Mouse (Mus musculus): ENCODE measurements around the gene Tmem256.
A peak's percentile ranks its signal among the peaks of the same experiment; 100 is the strongest.

Tmem256 gene

DNA sequence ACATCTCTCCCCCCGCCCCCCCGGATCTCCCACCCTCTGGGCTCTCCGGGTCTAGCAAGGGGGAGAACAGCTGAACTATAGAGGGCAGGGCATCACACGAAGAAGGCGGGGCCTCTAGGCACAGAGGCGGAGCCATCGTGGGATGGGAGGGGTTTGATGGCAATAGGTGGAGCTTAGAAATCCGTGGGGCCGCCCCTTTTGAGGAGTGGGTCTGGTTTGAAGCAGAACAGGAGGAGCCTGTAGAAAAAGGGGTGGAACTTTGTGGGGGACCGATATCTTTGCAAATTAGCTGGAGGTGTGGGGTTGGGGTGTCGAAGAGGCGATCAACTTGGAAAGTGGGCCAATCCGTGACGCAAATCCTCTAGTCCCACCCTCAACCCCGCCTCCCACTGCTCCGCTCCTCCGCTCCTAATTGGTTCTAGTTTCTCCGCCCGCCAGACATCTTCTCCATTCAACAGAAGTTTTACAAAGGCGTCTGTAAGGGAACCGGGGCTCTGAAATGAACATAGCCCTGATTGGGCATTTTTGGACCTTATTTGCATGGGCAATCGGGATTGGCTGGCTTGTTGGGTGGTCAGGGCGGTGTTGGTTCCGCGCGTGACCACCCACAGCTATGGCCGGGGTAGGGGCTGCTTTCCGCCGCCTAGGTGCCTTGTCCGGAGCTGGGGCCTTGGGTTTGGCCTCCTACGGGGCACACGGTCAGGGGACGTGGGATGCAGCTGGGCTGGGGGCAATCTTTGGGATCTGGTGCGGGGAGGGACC lies at the start of gene Tmem256:
Tmem256 (plus strand) TSS at position 563 of the 762 bp plus-strand sequence.
- DNase-seq (ENCODE audit: low spot score), result peak; percentile 98

DNA sequence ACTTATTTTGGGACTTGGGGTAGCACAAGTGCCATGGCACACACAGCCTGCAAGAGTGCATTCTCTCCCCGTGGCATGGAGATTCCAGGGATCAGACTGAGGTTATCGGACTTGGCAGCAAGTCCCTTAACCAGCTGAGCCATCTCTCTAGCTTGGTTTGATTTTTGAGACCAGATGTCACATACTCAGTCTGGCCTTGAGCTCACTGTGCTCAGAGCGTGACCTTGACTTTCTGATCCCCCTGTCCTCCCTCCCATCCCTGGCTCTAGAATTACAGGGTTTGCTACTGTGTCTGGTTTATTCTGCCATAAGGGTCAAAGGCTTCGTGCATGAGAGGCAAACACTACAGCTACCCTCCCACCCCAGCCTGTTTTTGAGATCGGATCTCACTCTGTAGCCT lies 48.9 kb upstream of the Tmem256 start:
- DNase-seq (ENCODE audit: low spot score), result no peak

DNA sequence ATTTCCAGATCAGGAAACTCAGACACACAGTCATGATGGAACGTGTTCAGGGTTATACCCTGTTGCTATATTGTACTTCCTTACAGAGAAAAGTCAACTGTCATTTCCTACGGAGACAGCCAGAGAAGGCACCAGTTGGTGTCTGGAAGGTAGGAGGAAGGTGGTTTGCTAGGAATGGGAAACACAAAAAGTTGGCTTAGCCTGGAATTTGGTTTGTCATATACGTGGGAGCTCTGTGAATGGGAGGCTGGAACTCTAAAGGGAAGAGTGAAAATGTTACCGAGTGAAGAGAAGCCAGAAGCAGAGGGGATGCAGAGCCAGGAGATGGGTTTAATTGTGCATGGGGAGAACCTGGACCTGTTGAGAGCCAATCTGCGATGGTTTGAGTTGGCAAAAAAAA lies 46.9 kb upstream of the Tmem256 start:
- no peak for DNase-seq (ENCODE audit: low spot score)

GRCm38 (mm10) chr11:69793429-69793828 lies 44.9 kb upstream of the Tmem256 start:
- no peak for DNase-seq (ENCODE audit: low spot score)

- DNase-seq (ENCODE audit: low spot score), result peak; percentile 81
Measured at GRCm38 (mm10) chr11:69795168-69795982, 42.9 kb upstream of the Tmem256 start, which contains the start of gene Chrnb1. TSS of gene Chrnb1 (minus strand) at chr11:69795943.

- DNase-seq (ENCODE audit: low spot score), result no peak
Measured at GRCm38 (mm10) chr11:69795983-69796435, 42.3 kb upstream of the Tmem256 start.

GRCm38 (mm10) chr11:69797924-69798323 lies 40.4 kb upstream of the Tmem256 start:
- DNase-seq (ENCODE audit: low spot score), result no peak

DNA sequence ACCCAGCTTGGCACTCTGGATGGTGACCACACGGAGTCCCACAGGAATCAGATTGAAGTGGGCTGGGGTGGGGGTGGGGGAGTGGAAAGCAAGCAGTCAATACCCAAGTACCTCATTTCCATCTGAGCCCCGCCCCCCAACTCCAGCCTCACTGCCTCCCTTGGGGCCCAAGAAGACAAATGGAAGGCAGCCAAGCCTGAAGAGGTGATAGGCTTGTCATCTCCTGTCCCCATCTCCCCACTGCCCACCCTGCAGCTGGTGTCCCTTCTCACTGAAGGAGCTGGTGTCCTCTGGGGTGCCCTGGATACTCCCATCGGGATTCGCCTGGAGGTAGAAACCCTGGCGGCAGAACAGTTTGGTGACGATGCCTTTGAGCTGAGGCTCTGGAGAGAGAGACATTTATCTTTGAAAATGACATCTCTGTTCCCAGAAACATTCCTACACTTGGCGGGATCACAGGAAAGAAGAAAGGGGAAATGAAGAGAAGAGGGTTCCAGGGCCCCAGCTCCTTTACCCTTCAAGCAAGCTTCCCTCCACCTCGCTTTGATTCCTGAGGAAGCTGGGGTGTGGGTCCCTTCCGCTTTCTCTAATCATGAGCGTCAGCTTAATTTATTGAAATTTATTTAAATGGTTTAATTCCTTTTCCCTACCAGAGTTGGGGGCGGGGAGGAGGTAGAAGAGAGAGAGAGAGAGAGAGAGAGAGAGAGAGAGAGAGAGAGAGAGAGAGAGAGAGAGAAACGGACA lies 38.7 kb upstream of the Tmem256 start:
- no peak for DNase-seq (ENCODE audit: low spot score)

- DNase-seq (ENCODE audit: low spot score), result no peak
Measured at GRCm38 (mm10) chr11:69800138-69800391, 38.2 kb upstream of the Tmem256 start.

GRCm38 (mm10) chr11:69800392-69801197 lies 37.7 kb upstream of the Tmem256 start:
- DNase-seq (ENCODE audit: low spot score), result no peak

- no peak for DNase-seq (ENCODE audit: low spot score)
Measured at GRCm38 (mm10) chr11:69801379-69801977, 36.8 kb upstream of the Tmem256 start, which contains the start of gene Fgf11. TSS of gene Fgf11 (minus strand) at chr11:69801857.

GRCm38 (mm10) chr11:69802648-69803105 lies 35.6 kb upstream of the Tmem256 start:
- DNase-seq (ENCODE audit: low spot score), result no peak

- DNase-seq (ENCODE audit: low spot score), result no peak
Measured at GRCm38 (mm10) chr11:69803328-69803727, 35.0 kb upstream of the Tmem256 start.

DNA sequence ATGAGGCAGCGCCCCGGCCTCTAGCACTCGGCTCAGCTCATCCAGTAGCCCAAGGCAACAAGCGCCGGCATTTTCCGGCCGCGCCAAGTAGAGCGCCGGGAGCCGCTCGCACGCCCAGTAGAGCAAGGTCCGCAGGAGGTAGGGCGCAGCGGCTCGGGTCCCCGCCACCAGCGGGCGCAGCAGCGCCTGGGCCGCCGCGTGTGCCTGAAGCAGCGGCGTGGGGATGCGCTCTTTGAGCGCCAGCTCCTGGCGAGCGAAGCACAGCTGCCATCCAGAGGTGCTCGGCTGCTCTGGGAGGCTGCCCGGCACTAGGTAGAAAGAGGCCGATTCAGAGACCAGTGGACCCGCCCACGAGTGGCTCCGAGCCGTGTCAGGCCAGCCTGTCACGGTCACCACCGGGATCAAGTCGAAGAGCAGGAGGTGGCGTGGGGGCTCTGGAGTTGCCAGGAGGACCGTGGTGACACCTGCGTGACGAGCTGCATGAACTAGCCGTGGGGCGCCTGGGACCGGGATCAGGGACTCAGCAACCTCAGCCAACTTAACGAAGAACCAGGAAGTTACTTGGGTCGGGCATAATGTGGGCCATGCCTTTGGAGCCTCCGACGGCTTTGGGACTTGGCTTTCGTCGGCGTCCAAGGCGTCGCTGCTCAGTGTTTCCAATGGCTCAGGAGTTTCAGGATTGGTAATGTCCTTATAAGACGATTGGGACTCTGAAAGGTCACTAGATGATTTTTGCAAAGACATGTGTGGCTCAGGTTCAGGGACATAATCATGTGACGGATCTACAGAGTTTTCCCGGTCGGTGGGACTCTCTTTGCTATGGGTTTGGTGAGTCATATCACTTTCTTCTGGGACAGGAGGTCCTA lies 34.3 kb upstream of the Tmem256 start:
- no peak for DNase-seq (ENCODE audit: low spot score)

- no peak for DNase-seq (ENCODE audit: low spot score)
Measured at GRCm38 (mm10) chr11:69804652-69804940, 33.7 kb upstream of the Tmem256 start.

- no peak for DNase-seq (ENCODE audit: low spot score)
Measured at GRCm38 (mm10) chr11:69804972-69805909, 33.1 kb upstream of the Tmem256 start, which contains the start of gene Tmem102. TSS of gene Tmem102 (minus strand) at chr11:69805624.

GRCm38 (mm10) chr11:69806378-69806777 lies 31.9 kb upstream of the Tmem256 start:
- no peak for DNase-seq (ENCODE audit: low spot score)

DNA sequence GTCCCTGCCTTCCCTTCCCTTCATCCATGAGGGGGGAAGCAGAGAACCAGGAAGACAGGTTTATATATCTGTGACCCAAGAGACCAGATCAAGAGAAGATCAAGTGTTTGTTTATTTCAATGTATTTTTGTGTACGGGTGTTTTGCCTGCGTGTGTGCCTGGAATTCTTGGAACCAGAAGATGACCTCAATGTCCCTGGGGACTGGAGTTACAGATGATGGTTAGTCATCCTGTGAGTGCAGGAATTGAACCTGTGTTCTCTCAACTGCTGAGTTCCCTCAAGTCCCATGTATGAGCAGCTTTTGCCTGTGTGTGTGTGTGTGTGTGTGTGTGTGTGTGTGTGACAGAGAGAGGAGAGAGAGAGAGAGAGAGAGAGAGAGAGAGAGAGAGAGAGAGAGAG lies 30.7 kb upstream of the Tmem256 start:
- DNase-seq (ENCODE audit: low spot score), result no peak

GRCm38 (mm10) chr11:69810280-69810679 lies 28.0 kb upstream of the Tmem256 start:
- no peak for DNase-seq (ENCODE audit: low spot score)

Measured in layer of hippocampus, adult 9-10 months (tissue).